Mouse (Mus musculus): ENCODE results near the gene Olfr293. TPM values are rescaled to one million over a fixed set of nuclear protein-coding genes. Genes with fewer than 3 reads are reported as not detected.

Olfr293 gene
- total RNA-seq (2012; rRNA removed), result not detected in 2 replicates
- polyA plus RNA-seq (2012; ENCODE audit: insufficient read depth in 1 of 2, insufficient read length in 2 of 2, low read depth in 1 of 2, low replicate concordance in 2 of 2, missing spikeins in 1 of 2), result not detected

GRCm38 (mm10) chr7:86648761-86649160, at the start of gene Olfr293:
Gene Olfr293, plus strand, starts transcription at chr7:86649061.
- no peak for TF ChIP-seq MAZ (IDR thresholded peaks at IDR 0.05; ENCODE audit: low read depth, low read length)
- H3K36me3 ChIP-seq (ENCODE audit: control insufficient read depth in 1 of 2, insufficient read depth in 2 of 2, low read length in 2 of 2), result no peaks in the 10 kb centered on the region
- no peaks in the 10 kb centered on the region for H3K4me1 ChIP-seq (ENCODE audit: control insufficient read depth in 1 of 2, insufficient read depth in 2 of 2, low read length in 2 of 2)
- no peak within 1 kb of the TSS for H3K9ac ChIP-seq (ENCODE audit: control insufficient read depth, low read depth, low read length, poor library complexity, severe bottlenecking)
- no peaks in the 10 kb centered on the region for H3K27me3 ChIP-seq (ENCODE audit: control insufficient read depth in 1 of 2, insufficient read depth in 2 of 2, low read length in 2 of 2)
- H3K79me2 ChIP-seq (ENCODE audit: control insufficient read depth, insufficient read depth, low read length, poor library complexity), result no peaks in the 10 kb centered on the region
- H3K9me3 ChIP-seq (replicated peaks; ENCODE audit: insufficient read depth, low read length), result no peaks in the 10 kb centered on the region
- no peak within 1 kb of the TSS for H3K4me3 ChIP-seq (ENCODE audit: control insufficient read depth in 1 of 2, insufficient read depth in 1 of 2, low read depth in 2 of 2, low read length in 2 of 2)
- DNase-seq (ENCODE audit: low read depth, low spot score), result no peak
- no peak within 1 kb of the TSS for H3K27ac ChIP-seq (ENCODE audit: control insufficient read depth, low read depth, low read length)

GRCm38 (mm10) chr7:86616543-86616942, 32.3 kb upstream of the Olfr293 start, which contains the start of gene Olfr294:
Gene Olfr294, minus strand, starts transcription at chr7:86616643.
- TF ChIP-seq MAZ (IDR thresholded peaks at IDR 0.05; ENCODE audit: low read depth, low read length) (no peak), E2F4 (IDR thresholded peaks at IDR 0.05; ENCODE audit: borderline replicate concordance, low read depth, low read length) (no peak)
- no peaks in the 10 kb centered on the region for H3K36me3 ChIP-seq (ENCODE audit: control insufficient read depth in 1 of 2, insufficient read depth in 2 of 2, low read length in 2 of 2)
- no peaks in the 10 kb centered on the region for H3K79me2 ChIP-seq (ENCODE audit: control insufficient read depth, insufficient read depth, low read length, poor library complexity)
- no peak for DNase-seq (ENCODE audit: low read depth, low spot score)
- no peak within 1 kb of the TSS for H3K9ac ChIP-seq (ENCODE audit: control insufficient read depth, low read depth, low read length, poor library complexity, severe bottlenecking)
- no peaks in the 10 kb centered on the region for H3K9me3 ChIP-seq (replicated peaks; ENCODE audit: insufficient read depth, low read length)
- H3K4me3 ChIP-seq (ENCODE audit: control insufficient read depth in 1 of 2, insufficient read depth in 1 of 2, low read depth in 2 of 2, low read length in 2 of 2), result no peak within 1 kb of the TSS
- no peaks in the 10 kb centered on the region for H3K27me3 ChIP-seq (ENCODE audit: control insufficient read depth in 1 of 2, insufficient read depth in 2 of 2, low read length in 2 of 2)
- H3K4me1 ChIP-seq (ENCODE audit: control insufficient read depth in 1 of 2, insufficient read depth in 2 of 2, low read length in 2 of 2), result no peaks in the 10 kb centered on the region
- H3K27ac ChIP-seq (ENCODE audit: control insufficient read depth, low read depth, low read length), result no peak within 1 kb of the TSS

- Histone ChIP-seq H3K27me3 (ENCODE audit: control insufficient read depth in 1 of 2, insufficient read depth in 2 of 2, low read length in 2 of 2) (no peaks in the 10 kb centered on the region), H3K4me1 (ENCODE audit: control insufficient read depth in 1 of 2, insufficient read depth in 2 of 2, low read length in 2 of 2) (no peaks in the 10 kb centered on the region), H3K9me3 (replicated peaks; ENCODE audit: insufficient read depth, low read length) (no peaks in the 10 kb centered on the region), H3K79me2 (ENCODE audit: control insufficient read depth, insufficient read depth, low read length, poor library complexity) (no peaks in the 10 kb centered on the region), H3K4me3 (ENCODE audit: control insufficient read depth in 1 of 2, insufficient read depth in 1 of 2, low read depth in 2 of 2, low read length in 2 of 2) (no peak within 1 kb of the TSS), H3K27ac (ENCODE audit: control insufficient read depth, low read depth, low read length) (no peak within 1 kb of the TSS), H3K36me3 (ENCODE audit: control insufficient read depth in 1 of 2, insufficient read depth in 2 of 2, low read length in 2 of 2) (no peaks in the 10 kb centered on the region), H3K9ac (ENCODE audit: control insufficient read depth, low read depth, low read length, poor library complexity, severe bottlenecking) (no peak within 1 kb of the TSS)
- TF ChIP-seq SMC3 (IDR thresholded peaks at IDR 0.05; ENCODE audit: low read depth, low read length) (no peak), E2F4 (IDR thresholded peaks at IDR 0.05; ENCODE audit: borderline replicate concordance, low read depth, low read length) (no peak), KAT2A (conservative IDR thresholded peaks at IDR 0.05; ENCODE audit: low read depth, low read length) (no peak), CTCF (IDR thresholded peaks at IDR 0.05 in 2 of 3, conservative IDR thresholded peaks at IDR 0.05 in 1 of 3; ENCODE audit: control insufficient read depth in 1 of 3, insufficient read depth in 1 of 3, low read depth in 2 of 3, low read length in 3 of 3, poor library complexity in 1 of 3, severe bottlenecking in 1 of 3) (no peak), ELF1 (IDR thresholded peaks at IDR 0.05; ENCODE audit: low read depth, low read length) (no peak), JUND (IDR thresholded peaks at IDR 0.05; ENCODE audit: low read depth, low read length) (no peak), GATA1 (IDR thresholded peaks at IDR 0.05; ENCODE audit: low read depth, low read length) (no peak)
- DNase-seq (ENCODE audit: low read depth, low spot score), result no peak
These were observed 39.2 kb downstream of the Olfr293 start, which contains the start of gene Olfr292 for GRCm38 (mm10) chr7:86688030-86688429. Gene Olfr292, plus strand, starts transcription at chr7:86688330.

Other genes with a start within 250 kb of the Olfr293 start
- not detected in 2 replicates for gene Olfr301, start 245.2 kb upstream of the Olfr293 start, total RNA-seq (2012; rRNA removed)
- not detected for gene Olfr301, start 245.2 kb upstream of the Olfr293 start, polyA plus RNA-seq (2012; ENCODE audit: insufficient read depth in 1 of 2, insufficient read length in 2 of 2, low read depth in 1 of 2, low replicate concordance in 2 of 2, missing spikeins in 1 of 2)
- gene Olfr299, start 189.1 kb upstream of the Olfr293 start, total RNA-seq (2012; rRNA removed), result not detected in 2 replicates
- not detected for gene Olfr299, start 189.1 kb upstream of the Olfr293 start, polyA plus RNA-seq (2012; ENCODE audit: insufficient read depth in 1 of 2, insufficient read length in 2 of 2, low read depth in 1 of 2, low replicate concordance in 2 of 2, missing spikeins in 1 of 2)
- gene Olfr298, start 156.6 kb upstream of the Olfr293 start, total RNA-seq (2012; rRNA removed), result not detected in 2 replicates
- gene Olfr298, start 156.6 kb upstream of the Olfr293 start, polyA plus RNA-seq (2012; ENCODE audit: insufficient read depth in 1 of 2, insufficient read length in 2 of 2, low read depth in 1 of 2, low replicate concordance in 2 of 2, missing spikeins in 1 of 2), result not detected
- not detected in 2 replicates for gene Olfr297, start 129.1 kb upstream of the Olfr293 start, total RNA-seq (2012; rRNA removed)
- not detected for gene Olfr297, start 129.1 kb upstream of the Olfr293 start, polyA plus RNA-seq (2012; ENCODE audit: insufficient read depth in 1 of 2, insufficient read length in 2 of 2, low read depth in 1 of 2, low replicate concordance in 2 of 2, missing spikeins in 1 of 2)
- not detected in 2 replicates for gene Olfr295, start 65.2 kb upstream of the Olfr293 start, total RNA-seq (2012; rRNA removed)
- gene Olfr295, start 65.2 kb upstream of the Olfr293 start, polyA plus RNA-seq (2012; ENCODE audit: insufficient read depth in 1 of 2, insufficient read length in 2 of 2, low read depth in 1 of 2, low replicate concordance in 2 of 2, missing spikeins in 1 of 2), result not detected
- gene Olfr294, start 32.4 kb upstream of the Olfr293 start, total RNA-seq (2012; rRNA removed), result not detected in 2 replicates
- gene Olfr294, start 32.4 kb upstream of the Olfr293 start, polyA plus RNA-seq (2012; ENCODE audit: insufficient read depth in 1 of 2, insufficient read length in 2 of 2, low read depth in 1 of 2, low replicate concordance in 2 of 2, missing spikeins in 1 of 2), result not detected
- not detected in 2 replicates for gene Olfr292, start 39.3 kb downstream of the Olfr293 start, total RNA-seq (2012; rRNA removed)
- not detected for gene Olfr292, start 39.3 kb downstream of the Olfr293 start, polyA plus RNA-seq (2012; ENCODE audit: insufficient read depth in 1 of 2, insufficient read length in 2 of 2, low read depth in 1 of 2, low replicate concordance in 2 of 2, missing spikeins in 1 of 2)
- not detected in 2 replicates for gene Folh1, start 126.9 kb downstream of the Olfr293 start, total RNA-seq (2012; rRNA removed)
- not detected for gene Folh1, start 126.9 kb downstream of the Olfr293 start, polyA plus RNA-seq (2012; ENCODE audit: insufficient read depth in 1 of 2, insufficient read length in 2 of 2, low read depth in 1 of 2, low replicate concordance in 2 of 2, missing spikeins in 1 of 2)
- not detected in 2 replicates for gene Vmn2r77, start 146.0 kb downstream of the Olfr293 start, total RNA-seq (2012; rRNA removed)
- not detected for gene Vmn2r77, start 146.0 kb downstream of the Olfr293 start, polyA plus RNA-seq (2012; ENCODE audit: insufficient read depth in 1 of 2, insufficient read length in 2 of 2, low read depth in 1 of 2, low replicate concordance in 2 of 2, missing spikeins in 1 of 2)

Measured in MEL (cell line).